Mouse (Mus musculus) T-helper 17 cell (primary cell): ENCODE data around the gene Olfr1427.
"Not testable (repeated sequence)": the region's sequence is repeated elsewhere in the genome, so short reads cannot be mapped to it uniquely, and the experiment has no call there.

Experiments
- in situ Hi-C, 2 experiments: fragments of 300-600 bp; cut with MboI, MseI; formaldehyde crosslinking; loops; 1 replicate in 1 of 2; 2 replicates in 1 of 2; pipeline ENCODE4 v1.15.1; 2025; ENCODE audit warnings: high pct_unique_total_duplicates in 2 of 2

Olfr1427 gene

GRCm38 (mm10) chr19:12103234-12103633, at the start of gene Olfr1427:
Gene Olfr1427 (minus strand): TSS chr19:12103334.
- in situ Hi-C loops: no loop called here

DNA sequence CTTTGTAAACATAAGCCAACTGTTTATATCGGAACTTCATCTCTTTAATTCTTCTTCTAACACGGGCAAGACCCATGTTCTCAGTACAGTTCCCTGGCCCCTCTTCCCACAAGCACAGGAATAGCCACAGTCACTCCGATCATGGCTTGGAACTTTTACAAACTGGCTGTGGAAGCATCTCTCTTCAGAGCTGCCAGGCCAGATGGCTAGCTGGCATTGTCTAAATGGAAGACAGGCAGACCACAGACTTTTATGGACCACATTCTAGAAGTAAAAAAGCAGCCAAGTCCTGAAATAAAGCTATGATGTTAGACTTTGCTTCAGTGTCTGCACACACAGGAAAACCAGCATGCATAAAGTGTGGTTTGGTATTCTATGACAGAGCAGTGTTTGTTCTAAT, 42.3 kb upstream of the Olfr1427 start:
- in situ Hi-C loops: loop anchor here in 1 of 2 experiments (25.0 kb wide), 1 partner anchor 267 kb away; the partner anchor contains the start of gene Olfr1441

DNA sequence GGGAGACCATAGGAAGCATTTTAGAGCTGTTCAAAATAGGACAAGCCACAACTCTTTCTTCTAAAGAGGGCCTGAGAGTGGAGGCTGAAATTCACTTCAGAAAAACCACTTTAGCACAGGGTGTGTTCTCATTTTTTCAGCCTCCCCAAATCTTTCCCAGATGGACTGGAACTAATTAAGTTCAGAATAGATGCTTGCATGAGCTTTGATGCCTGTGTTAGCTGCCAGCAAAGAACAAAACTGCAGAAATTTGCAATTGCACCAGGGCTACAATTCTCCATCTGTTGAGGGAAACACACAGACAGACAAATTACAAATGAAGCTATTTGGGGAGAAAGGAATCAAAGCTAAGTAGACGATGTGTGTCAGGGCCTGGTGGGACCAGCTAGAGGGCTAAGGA, 40.2 kb upstream of the Olfr1427 start:
- in situ Hi-C loops: loop anchor here (5.0 to 25.0 kb wide), 2 partner anchors 49 to 269 kb away; partner anchors contain the start of gene Olfr1441 (in 1 of the 2)

GRCm38 (mm10) chr19:12134289-12134688, 31.2 kb upstream of the Olfr1427 start:
- in situ Hi-C loops: loop anchor here in 1 of 2 experiments (25.0 kb wide), 1 partner anchor 278 kb away; the partner anchor contains the start of gene Olfr1441

DNA sequence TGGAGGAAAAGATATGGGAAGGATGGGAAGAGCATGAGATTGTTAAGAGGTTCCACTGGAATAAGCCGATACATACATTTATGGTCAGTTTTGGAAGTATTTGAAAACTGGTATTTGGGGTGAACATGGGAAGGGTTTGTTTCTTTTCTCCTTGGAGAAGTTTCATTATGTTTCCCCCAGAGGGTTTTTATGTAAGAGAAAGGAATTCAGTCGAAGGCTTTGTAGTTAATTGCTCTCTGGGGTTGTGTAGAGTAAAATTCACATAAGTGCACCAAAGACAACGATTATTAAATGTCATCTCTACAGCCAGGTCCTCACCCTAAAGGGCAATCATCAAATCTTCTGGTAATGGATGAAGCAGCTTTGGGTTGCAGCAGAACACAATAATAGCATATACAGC, 20.0 kb upstream of the Olfr1427 start, which contains the start of gene Olfr76:
Gene Olfr76, minus strand, starts transcription at position 101 of the 400 bp plus-strand sequence.
- in situ Hi-C loops: no loop called here

GRCm38 (mm10) chr19:12116464-12116863, 13.3 kb upstream of the Olfr1427 start:
- in situ Hi-C loops: no loop called here

DNA sequence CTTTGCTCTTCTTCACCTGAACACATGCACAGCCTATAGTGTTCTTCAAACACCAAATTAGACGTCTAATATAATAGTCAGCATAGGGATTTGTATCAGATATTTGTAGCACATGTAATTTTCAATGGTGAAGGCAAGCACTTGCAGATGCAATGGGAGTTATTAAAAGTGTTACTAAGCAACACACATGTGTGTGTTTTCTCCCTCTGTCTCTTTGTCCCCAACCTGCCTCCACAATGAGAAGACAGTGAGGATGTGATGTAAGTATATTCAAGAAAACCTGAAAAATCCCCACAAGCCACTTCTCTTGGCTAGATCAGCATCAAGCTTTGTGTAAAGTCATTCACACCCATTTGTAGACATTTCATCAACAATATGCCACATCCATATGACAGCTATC, 12.7 kb upstream of the Olfr1427 start, which contains the start of gene Olfr1428:
Gene Olfr1428, minus strand, starts transcription at position 101 of the 400 bp plus-strand sequence.
- in situ Hi-C loops: no loop called here

GRCm38 (mm10) chr19:12113807-12114206, 10.7 kb upstream of the Olfr1427 start:
- in situ Hi-C loops: no loop called here

- in situ Hi-C loops: no loop called here
These were observed 1.4 kb upstream of the Olfr1427 start for GRCm38 (mm10) chr19:12104541-12104940.

GRCm38 (mm10) chr19:12091913-12092312, 11.2 kb downstream of the Olfr1427 start, which contains the start of gene Olfr1426:
Gene Olfr1426 (minus strand): TSS chr19:12092013.
- in situ Hi-C loops: no loop called here

GRCm38 (mm10) chr19:12077631-12078030, 25.5 kb downstream of the Olfr1427 start, which contains the start of gene Olfr1425:
Gene Olfr1425 (minus strand): TSS chr19:12077731.
- in situ Hi-C loops: not testable (repeated sequence)

DNA sequence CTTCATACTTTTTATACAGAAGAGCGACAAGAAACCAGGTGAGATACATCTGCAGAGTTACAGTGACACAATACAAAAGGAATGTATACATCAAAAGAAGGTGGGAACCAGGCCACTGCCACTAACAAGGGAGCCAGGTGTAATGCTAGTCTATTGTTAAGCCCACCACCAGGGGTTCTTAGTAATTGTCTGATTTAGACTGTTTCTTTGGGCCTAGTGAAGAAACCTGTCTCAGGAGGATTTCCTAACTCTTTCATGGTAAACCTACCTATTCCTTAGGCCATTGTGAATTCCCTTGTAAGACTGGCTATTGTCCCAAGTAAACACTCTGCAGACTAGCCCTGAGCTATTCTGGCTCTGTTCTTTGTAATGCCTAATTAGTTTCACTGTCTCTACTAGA, 33.6 kb downstream of the Olfr1427 start:
- in situ Hi-C loops: not testable (repeated sequence)

DNA sequence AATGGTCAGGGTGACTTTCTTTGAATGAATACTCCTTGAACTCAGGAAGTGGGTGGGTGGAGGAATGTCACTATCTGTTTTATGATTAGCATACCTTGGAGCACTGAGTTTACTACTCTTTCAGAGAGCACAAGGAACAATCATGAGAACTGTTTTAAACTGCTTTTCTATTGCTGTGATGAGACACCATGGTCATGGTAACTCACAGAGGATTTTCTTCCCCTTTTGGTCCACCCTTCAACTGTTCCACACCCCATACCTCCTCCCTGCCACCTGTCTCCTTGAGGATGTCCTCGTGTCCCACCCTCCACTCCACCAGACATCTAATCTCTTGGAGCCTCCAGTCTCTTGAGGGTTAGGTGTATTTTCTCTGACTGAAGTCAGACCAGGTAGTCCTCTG, 35.3 kb downstream of the Olfr1427 start:
- in situ Hi-C loops: not testable (repeated sequence)

DNA sequence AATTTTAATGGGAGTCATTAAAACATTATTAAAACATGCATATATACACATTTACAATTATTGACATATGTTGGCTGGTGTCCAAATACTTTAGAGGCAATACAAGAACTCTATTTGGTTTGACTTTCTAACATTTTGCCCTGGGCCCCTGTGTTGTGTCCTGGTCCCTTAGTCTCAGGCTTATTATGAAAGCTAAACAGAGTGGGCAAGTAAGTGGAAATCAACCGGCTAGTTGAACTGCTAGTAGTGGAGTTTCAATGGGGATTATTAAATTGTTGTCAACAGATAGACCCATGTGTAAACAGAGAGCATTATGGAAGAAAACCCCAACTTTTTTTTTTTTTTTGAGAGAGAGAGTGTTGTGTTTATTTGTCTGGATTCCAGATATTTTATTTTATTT, 40.6 kb downstream of the Olfr1427 start, which contains the start of gene Olfr1424:
Gene Olfr1424, minus strand, starts transcription at position 101 of the 400 bp plus-strand sequence.
- in situ Hi-C loops: not testable (repeated sequence)
